Mouse (Mus musculus): ENCODE measurements around the gene Ehd4.

Ehd4 gene

DNA sequence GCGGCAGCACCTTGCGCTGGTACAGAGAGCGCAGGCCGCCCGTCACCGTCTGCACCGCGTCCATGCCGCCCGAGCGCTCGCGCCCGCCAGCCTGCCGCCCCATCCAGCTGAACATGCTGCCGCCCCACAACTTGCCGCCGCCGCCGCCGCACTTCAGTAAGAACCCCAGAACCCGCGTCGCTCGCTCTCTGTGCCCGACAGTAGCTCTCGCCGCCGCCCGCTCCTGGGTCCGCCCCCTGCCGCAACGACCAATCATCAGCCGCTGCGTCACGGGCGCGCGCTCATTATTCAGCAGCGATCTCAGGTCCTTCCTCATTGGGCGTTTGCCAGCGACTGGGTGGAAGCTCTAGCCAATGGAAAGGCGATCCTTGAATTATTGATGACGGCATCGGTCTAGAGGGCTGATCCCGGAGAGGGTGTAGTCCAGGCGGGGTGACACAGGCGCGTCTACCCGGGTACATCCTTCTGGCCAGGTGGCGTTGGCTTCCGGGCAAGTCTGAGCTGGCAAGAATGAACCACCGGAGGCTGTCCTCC is at the start of gene Ehd4:
Ehd4 (minus strand) TSS at position 246 of the 534 bp plus-strand sequence.
- peak; percentile 99 for DNase-seq (ENCODE audit: low spot score)

DNA sequence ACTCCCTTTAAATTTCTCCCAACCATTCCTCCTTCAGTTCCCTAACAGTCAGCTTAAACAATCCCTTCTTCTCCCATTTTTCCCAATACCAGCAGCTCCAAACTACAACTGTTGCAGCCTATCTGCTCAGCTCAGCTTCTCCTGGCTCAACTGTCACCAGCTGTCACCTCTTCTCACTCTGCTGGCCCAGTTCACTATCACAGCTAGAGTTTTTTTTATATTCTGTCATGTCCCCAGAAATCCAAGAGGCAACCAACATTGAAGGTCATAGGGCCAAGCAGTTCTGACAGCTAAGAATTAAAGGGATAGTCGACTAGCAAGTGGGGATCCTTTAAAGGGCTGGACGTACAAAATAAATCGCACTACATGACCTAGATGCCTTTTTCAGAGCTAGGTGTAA is 49.3 kb upstream of the Ehd4 start:
- DNase-seq (ENCODE audit: low spot score): no peak

DNA sequence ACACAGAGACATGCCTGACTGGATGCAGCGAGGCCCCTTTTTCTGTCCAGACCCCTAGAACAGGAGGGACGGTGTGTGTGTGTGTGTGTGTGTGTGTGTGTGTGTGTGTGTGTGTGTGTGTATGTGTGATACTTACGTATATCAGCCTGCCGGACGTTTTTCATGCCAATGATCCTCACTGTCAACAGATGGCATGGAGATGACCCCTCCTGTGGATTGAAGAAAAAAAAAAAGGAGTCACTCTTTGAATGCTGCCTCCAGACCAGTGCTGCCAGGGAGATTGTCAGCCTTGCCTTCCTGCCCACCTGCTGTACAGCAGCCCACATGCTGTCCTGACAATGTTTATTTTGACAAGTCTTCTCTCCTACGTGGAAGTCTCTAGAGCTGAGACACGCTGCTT is 45.7 kb upstream of the Ehd4 start:
- DNase-seq (ENCODE audit: low spot score): no peak

DNA sequence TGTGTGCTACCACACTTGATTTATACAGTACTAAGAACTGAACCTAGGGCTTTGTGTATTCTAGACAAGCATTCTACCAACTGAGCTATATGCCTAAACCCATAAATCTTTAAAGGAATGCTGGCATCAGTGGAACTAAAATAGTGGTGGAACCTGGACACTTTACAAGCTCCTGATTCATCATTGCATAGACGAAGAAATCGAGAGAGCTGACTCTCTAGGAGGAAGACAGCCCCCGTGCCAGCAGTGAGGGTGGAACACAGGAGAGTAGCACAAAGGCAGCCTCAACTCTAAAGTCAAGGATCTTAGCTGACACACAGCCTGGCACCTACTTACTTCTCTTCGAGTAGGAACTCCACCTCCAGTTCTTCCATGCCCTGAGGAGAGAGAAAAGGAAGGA is 33.8 kb upstream of the Ehd4 start:
- DNase-seq (ENCODE audit: low spot score): no peak

DNA sequence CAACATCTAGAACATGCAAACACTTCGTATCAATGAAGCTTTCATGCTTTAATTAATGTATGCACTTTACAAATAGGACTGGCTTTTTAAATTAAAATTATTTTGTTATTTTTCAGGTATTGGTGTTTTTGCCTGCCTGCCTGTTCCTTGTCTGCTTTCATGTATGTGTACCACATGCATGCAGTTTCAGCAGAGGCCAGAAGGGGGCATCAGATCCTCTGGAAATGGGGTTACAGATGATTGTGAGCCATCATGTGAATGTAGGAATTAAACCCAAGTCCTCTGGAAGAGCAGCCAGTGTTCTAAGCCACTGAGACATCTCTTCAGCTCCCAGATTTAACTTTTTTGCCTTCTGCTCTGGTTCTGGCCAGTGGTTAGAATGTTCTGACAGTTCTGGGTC is 33.2 kb upstream of the Ehd4 start:
- no peak for DNase-seq (ENCODE audit: low spot score)

DNA sequence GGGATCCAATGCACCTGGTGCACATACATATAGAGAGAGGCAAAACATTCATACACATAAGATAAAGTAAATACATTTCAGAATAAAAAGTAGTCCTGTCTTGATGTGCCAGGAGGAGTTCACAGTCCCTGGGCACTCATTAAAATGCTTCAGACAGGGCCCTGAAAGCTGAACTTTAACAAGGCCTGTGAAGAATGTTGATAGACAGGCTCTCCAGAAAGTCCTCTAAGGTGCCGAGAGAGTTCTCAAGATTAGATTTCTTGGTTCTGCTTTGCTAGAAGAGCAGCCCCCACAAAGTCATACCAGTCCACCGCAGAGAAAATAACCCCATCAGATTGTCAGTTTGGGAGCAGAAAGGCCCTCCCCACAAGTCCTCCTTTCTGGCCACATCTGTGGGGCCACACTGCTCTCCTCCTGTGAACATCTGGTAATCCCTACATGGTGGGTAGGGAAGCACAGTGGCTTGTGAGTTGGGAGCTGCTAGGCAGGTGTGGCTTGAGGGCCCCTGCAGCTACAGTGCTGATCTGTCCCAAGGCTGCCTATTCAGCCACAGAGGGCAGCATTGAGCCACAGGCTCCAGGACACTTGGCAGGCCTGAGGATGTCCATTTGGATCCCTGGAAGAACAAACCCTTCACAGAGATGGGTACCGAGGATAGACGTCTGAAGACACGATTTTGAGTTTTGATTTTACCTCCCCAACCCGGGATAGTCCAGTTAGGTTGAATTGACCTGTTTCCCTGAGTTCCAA is 31.3 kb upstream of the Ehd4 start:
- no peak for DNase-seq (ENCODE audit: low spot score)

DNA sequence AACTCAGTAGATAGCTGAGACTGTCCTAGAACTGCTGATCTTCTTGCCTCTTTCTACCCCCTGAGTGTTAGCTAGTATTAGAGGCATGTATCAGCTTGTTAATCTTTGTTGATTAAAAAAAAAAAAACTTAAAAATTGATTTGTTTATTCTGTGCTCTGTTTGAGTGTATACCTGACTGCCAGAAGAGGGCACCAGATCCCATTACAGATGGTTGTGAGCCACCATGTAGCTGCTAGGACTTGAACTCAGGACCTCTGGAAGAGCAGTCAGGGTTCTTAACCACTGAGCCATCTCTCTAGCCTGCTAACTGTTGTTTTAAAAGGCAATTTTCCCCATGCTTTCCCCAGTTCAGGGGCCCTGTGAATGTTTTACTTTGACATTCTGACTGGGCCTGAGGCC is 24.5 kb upstream of the Ehd4 start:
- DNase-seq (ENCODE audit: low spot score): no peak

DNA sequence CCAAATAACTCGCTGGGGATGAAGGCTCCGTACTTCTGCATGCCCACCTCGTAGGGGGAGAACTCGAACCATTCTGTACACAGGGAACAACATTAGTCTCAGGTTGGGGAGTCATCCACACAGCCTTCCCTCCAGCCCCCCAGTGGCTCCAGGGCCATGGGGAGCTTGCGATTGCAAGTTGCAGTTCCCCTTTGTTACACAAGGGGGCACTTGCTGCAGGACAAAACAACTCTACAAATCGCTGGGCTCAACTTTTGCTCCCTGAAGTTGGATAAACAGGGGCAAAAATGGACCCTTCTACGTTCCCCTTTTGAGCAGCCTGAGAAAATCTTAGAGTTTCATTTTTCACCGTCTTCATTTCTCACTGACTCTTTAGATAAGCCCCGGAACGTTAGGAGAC is 19.3 kb upstream of the Ehd4 start:
- peak; percentile 31 for DNase-seq (ENCODE audit: low spot score)

DNA sequence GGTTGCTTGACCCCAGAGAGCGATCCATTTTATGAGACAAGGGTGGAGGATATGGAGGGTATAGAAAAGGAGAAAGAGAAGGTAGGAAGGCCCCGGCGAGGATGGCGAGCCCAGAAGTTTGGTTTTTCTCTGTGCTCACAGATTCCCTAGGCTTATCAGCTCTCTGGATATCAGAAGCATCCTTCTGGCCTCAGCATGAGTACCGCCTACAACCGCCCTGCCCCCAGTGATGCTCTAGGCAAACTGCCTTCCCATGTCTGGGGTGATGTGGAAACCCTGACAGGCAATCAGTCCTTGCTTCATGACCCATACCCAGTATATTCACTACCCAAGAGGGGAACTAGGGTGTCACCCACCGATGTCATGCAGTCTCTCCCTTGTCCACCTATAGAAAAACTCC is 17.0 kb upstream of the Ehd4 start:
- no peak for DNase-seq (ENCODE audit: low spot score)

DNA sequence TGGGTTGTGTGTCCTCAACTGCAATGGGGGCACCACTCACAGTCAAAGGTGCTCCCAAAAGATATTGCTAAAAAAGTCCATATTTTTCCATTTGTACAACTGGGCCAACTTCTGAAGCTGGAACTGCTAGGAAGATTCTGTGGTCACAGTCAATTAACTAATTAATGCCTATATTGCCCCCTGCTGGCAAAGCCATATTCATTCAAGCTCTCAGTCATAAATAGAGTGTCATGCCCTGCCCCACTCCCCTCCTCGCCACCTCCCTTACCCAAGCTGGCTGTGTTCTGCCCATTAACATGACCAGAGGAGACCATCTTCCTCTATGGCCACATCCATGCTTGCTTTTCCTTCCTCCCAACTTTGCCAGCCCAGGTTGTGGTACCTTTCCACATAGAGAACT is 16.3 kb upstream of the Ehd4 start:
- no peak for DNase-seq (ENCODE audit: low spot score)

DNA sequence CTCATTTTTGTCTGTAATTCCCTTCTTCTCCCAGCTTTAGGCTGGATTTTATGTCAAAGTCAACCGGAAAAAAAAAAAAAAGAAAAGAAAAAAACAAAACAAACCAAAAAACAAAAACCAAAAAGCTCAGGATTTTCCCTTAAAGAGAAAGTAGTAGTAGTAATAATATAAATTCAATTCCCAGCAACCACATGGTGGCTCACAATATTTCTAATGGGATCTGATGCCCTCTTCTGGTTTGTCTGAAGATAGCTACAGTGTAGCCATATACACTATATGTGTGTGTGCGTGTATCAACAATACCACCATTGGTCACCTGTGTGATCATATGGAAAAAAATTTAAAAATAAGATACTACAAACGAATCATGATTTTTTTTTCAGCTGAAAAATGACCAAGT is 15.0 kb upstream of the Ehd4 start:
- no peak for DNase-seq (ENCODE audit: low spot score)

DNA sequence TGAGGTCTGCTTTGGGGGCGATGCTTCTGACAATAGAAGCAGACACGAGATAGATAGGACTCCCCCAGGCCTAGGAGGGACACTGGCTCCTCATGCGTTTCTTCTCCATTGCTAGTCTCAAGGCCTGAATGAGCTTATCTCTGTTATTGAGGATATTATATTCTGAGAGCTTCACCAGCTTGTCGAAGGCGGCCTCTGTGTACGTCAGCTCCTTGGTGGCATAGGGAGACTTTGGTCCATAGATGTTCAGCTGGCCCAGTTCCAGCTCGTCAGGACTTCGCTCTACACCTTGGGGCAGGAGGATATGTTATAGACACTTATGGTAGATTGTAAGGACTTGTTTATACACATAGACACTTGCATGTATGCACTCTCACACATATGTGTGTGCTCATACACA is 13.4 kb upstream of the Ehd4 start:
- no peak for DNase-seq (ENCODE audit: low spot score)

DNA sequence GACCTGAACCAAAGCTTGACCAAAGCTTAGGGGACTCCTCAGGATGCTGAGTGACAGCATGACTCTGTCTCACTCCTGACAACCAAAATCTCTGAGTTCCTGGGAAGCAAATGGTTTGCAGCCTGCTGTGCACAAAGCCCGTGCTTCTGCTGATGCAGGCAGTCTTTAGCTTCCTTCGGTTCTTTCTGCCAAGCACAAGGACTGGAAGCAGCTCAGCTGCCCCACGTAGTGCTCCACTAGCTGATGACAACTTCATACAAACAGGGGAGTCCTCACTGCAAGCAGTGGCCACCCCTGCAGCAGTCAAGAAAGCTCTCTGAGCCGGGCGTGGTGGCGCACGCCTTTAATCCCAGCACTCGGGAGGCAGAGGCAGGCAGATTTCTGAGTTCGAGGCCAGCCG is 11.1 kb upstream of the Ehd4 start:
- DNase-seq (ENCODE audit: low spot score): no peak

DNA sequence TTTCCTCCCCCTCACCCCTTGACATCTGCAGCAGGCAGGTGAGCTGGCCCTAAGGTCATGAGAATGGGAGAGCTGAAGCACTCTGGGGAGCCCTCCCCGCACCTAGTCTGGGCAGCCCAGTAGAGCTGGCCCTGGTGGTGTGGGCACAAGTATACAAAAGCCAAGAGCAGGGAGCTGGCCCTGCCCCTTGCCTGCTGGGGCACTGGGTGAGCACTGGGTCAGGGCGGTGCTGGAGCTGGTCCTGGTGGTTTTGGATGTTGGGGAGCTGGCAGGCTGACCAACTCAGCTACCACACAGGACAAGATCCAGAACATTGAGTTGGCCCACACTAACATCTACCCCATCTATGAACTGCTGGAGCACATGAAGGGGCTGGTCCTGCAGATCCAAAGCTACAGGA is 5.0 kb upstream of the Ehd4 start:
- DNase-seq (ENCODE audit: low spot score): no peak

DNA sequence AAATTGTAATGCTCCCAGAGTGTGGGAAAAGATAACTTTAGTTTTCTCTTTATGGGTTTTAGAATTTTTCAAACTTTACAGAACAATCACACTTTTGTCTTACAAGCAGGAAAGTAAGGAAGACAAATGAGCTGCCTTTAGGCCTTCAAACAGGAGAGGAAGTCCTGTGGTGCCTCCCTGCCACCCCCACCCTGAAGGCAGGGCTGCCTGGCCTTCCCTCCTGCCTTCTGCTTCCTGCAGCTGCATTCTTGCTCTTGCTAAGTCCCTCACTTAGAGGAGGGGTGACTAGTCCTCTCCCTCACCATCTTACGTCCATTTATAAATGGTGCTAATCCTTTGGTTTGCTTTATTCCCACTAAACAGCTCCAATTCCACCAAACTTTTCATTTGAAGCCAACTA is 4.4 kb upstream of the Ehd4 start:
- no peak for DNase-seq (ENCODE audit: low spot score)

DNA sequence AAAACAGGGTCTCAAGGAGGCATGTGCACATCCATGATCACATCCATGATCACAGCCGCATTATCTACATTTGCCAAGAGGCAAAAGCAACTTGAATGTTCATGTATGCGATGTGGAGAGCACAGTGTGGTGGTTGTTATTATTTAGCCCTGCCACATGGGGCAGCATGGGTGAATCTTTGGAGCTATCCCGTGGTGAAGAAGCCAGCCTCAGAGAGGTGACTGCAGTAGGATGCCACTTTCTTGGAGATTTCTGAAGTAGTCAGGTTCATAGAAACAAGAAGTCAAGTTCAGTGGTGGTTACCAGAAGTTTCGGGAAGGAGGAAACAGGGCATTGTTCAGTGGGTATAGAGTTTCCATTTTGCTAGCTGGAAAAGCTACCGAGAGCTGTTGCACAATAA is 3.6 kb upstream of the Ehd4 start:
- no peak for DNase-seq (ENCODE audit: low spot score)

DNA sequence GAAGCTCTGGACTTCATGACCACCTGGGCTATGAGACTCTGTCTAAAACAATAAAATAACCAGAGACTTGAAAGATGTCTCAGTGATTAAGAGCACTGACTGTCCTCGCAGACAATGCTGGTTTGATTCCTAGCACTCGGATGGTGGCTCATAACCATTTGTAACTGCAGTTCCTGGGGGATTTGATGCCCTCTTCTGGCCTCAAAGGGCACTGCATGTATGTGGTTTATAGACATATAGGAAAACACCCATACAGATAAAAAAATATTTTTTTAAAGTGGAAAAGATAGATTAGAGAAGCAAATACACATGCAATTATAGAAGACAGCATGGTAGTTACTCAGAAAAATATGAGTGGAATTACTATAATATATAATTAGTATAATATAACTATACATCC is 3.2 kb upstream of the Ehd4 start:
- no peak for DNase-seq (ENCODE audit: low spot score)

DNA sequence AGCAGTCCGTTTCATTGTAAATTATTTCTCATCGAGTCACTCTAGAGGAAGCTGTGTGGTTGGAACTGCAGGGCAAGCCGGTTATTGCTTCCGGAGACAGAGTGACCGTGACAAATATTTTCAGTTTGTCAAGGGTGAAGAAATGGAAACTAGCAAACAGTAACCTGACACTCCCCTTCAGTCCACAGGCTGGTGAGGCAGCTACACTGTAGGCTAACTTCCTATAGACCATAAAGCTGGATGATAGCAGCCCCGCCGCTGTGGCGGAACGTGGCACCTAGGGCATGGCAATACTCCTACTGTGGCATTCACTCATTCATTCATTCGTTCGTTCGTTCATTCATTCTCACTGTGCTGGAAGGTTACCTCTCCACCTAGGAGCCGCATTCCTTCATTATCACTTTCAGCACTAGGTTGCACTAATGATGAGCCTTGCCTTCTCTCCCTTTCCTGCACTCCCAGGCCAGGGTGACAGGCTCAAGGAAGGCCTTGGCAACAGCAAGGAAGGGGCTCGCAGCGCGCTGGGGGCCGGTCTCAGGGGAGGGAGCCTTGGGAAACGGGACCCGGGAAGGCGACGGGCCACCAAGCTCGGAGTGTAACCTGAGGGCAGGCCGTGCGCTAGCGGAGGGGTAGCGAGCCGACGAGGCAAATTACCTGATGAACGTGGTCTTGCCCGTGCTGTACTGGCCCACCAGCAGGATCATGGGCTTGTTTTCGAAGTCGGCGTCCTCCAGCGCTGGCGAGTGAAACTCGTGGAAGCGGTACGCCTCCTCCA is 633 bp downstream of the Ehd4 start:
- peak; percentile 15 for DNase-seq (ENCODE audit: low spot score)

DNA sequence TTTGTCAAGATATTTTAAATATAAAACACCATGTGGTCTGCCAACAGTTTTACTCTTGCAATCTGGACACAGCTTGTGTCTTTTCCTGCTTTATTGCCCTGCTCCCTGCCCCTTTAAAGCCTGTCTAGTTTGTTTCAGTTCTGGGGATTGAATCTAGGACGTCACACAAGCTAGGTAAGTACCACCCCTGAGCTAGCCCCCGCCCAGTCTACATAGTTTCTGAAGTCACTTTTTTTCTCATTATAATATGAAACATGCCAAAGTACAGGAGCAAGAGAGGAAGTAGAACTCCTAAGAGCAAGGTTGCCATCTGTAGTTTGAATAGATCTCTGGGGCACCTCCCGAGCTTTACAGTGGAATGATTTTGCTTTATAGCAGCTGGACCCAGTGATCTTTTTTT is 3.8 kb downstream of the Ehd4 start:
- no peak for DNase-seq (ENCODE audit: low spot score)

DNA sequence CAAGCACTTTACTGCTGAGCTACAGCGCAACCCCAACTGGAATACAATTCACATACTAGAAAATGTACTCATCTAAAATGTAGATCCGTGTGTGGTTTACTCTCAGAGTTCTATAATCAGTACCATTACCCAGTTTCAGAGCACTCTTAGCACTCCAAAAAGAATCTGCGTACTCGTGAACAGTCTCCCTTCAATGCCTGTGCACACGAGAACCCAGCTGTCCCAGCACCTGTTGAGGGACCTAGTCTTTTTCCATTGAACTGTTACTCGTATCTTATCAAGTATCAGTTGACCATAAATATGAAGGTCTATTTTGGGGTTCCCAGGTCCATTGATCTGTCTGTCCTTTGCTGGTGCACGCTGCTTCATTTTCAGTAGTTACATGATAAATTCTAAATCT is 4.8 kb downstream of the Ehd4 start:
- DNase-seq (ENCODE audit: low spot score): no peak

DNA sequence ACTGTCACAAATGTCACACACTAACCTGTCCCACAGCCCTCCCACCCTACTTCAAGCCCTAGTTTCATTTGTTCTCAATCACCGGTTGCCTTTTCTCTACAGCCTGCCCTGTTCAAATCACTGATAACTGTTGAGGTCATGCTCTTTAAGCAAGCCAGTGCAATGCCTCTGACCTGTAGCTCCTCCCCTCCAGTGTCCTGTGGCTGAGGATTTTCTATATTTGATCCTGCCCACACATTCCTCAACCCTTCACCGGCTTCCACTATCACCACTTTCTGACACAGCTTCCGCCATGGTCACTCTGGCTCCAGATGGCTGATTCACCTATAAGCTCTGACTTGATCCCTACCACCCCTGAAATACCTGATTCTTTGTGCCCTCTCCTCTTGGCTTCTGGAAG is 6.4 kb downstream of the Ehd4 start:
- DNase-seq (ENCODE audit: low spot score): no peak

DNA sequence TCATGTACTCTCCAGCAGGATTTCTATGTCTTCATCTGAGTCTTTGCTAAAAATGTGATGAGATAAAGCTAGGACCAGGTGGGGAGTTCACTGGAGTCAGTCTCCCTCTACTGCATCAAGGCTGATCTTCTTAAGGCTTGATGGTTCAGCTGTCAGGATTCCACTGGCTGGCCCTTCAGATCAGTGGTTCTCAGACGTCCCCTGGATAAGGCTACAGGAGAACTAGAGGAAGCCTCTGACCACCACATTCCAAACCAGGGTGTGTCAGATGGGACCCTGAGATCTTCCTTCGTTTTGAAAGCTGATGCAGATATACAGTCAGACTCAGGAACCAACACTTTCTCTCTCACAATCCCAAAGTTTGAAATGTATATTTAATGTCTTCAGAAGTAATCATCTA is 7.0 kb downstream of the Ehd4 start:
- DNase-seq (ENCODE audit: low spot score): no peak

DNA sequence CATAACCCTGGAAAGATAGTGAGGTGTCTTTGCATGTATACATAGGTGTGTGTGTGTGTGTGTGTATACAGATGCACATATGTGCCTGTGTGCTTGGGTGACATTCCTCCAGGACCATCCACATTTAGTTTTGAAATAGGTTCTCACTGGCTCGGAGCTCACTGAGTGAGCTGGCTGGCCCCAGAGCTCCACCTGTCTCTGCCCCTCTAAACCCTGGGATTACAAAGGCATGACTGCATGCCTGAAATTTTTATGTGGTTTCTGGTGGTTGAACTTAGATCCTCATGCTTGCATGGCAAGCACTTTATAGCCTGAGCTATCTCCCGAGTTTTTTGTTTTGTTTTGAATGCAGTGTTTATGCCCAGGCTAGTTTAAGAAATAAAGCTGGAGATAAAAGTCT is 7.9 kb downstream of the Ehd4 start:
- DNase-seq (ENCODE audit: low spot score): no peak

DNA sequence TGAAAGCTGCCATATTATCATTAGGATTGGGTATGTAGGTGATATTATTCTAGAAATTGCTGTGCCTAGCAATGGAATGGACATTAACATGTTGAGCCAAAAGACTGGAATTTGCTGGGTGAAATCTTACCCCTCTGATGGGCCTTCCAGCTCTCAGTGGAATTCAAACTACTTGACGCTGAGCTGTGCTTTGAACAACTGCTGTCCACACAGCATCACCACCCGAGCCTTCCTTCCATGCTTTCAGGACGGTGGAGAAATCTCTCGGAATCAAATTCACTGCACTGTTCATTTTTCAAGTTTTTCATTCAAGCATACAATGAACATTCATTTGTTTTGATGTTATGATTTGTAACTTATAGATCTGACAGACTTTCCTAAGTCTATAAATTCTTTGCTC is 10.0 kb downstream of the Ehd4 start:
- no peak for DNase-seq (ENCODE audit: low spot score)
